Mouse (Mus musculus) hindbrain, embryonic 13.5 days (tissue): Measurements from ENCODE around the gene Adgrl1. TPM values are rescaled to one million over a fixed set of nuclear protein-coding genes. Genes with fewer than 3 reads are reported as not detected.

Experiments
- ATAC-seq: fragments of 200-750 bp; cut with Nextera tagmentation; 2 replicates; pipeline ENCODE4 v1.8.0; 2017; ENCODE audit warnings: moderate TSS enrichment; ENCODE audit not compliant: low FRiP score
- H3K27ac ChIP-seq: fragments of 300-500 bp; sonication (generic); 2 replicates; pipeline ENCODE4 v1.5.1; 2015; ENCODE audit warnings: inconsistent platforms, mild to moderate bottlenecking, moderate library complexity
- H3K27me3 ChIP-seq: fragments of 300-500 bp; sonication (generic); 2 replicates; pipeline ENCODE4 v1.6.1; 2015; ENCODE audit warnings: mild to moderate bottlenecking, inconsistent platforms
- H3K36me3 ChIP-seq: fragments of 300-500 bp; sonication (generic); 2 replicates; pipeline ENCODE4 v1.6.1; 2015; ENCODE audit warnings: mild to moderate bottlenecking, inconsistent platforms
- H3K4me1 ChIP-seq: fragments of 300-500 bp; sonication (generic); replicated peaks from 2 replicates; pipeline ENCODE4 v1.6.1; 2015; ENCODE audit warnings: inconsistent platforms
- H3K4me2 ChIP-seq: fragments of 300-500 bp; sonication (generic); 2 replicates; pipeline ENCODE4 v1.6.1; 2015; ENCODE audit warnings: inconsistent platforms, mild to moderate bottlenecking, moderate library complexity
- H3K4me3 ChIP-seq: fragments of 300-500 bp; sonication (generic); 2 replicates; pipeline ENCODE4 v1.5.1; 2015; ENCODE audit warnings: mild to moderate bottlenecking, inconsistent platforms
- H3K9ac ChIP-seq: fragments of 300-500 bp; sonication (generic); 2 replicates; pipeline ENCODE4 v1.6.1; 2015; ENCODE audit warnings: mild to moderate bottlenecking, inconsistent platforms
- H3K9me3 ChIP-seq: fragments of 300-500 bp; sonication (generic); 2 replicates; pipeline ENCODE4 v1.6.1; 2016; ENCODE audit warnings: inconsistent platforms
- WGBS: fragments of 180-500 bp; shearing (Covaris S2); methylation state at CpG from one replicate; pipeline ENCODE4 v1.1.7; 2015; 5-methylcytosine and 5-hydroxymethylcytosine counted together
- polyA plus RNA-seq: library from polyadenylated mRNA; unstranded; fragments of >200 nt; fragmentation: Nextera tagmentation; extraction: Ambion mirVana; gene quantifications from 2 replicates; pipeline ENCODE4 v1.2.1, GENCODE M21; 2015

The Adgrl1 gene
- polyA plus RNA-seq, 1 experiment from 2014 or later, result 47.9 TPM

DNA sequence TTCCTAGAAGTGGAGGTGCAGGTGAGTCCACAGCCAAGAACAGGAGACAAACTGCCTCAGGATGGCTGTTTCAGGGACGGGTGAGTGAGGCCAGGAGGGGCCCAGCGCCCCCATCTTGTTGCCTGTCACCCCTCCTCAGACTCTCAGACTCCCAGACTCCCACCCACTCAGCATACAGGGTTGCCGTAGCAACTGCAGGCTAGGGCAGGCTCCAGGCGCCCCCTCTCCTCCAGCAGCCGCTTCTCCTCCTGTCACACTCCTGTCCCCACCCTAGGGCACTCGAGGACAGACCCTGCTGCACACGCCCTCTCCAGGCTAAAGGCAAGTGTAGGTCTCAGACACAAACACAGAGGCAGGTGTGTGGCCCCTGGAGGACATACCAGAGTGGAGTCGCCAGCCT is 9.4 kb downstream of the Adgrl1 start:
- Histone ChIP-seq H3K4me3 (no peak overlapping the region), H3K4me2 (no peak overlapping the region), H3K36me3 (peaks cover 15% of the 10 kb centered on the region; the same call in 1 of the 2 replicates), H3K9me3 (no peaks in the 10 kb centered on the region), H3K4me1 (peaks cover 89% of the 10 kb centered on the region), H3K27me3 (no peaks in the 10 kb centered on the region), H3K9ac (0 out of 2 replicates have a peak overlapping the region, but pooled peaks have one; percentile 53), H3K27ac (no peak overlapping the region)
- ATAC-seq, result peak; percentile 26; the same call in 1 of the 2 replicates
- WGBS, result 42% methylated on average over 8 of the region's 8 CpGs

DNA sequence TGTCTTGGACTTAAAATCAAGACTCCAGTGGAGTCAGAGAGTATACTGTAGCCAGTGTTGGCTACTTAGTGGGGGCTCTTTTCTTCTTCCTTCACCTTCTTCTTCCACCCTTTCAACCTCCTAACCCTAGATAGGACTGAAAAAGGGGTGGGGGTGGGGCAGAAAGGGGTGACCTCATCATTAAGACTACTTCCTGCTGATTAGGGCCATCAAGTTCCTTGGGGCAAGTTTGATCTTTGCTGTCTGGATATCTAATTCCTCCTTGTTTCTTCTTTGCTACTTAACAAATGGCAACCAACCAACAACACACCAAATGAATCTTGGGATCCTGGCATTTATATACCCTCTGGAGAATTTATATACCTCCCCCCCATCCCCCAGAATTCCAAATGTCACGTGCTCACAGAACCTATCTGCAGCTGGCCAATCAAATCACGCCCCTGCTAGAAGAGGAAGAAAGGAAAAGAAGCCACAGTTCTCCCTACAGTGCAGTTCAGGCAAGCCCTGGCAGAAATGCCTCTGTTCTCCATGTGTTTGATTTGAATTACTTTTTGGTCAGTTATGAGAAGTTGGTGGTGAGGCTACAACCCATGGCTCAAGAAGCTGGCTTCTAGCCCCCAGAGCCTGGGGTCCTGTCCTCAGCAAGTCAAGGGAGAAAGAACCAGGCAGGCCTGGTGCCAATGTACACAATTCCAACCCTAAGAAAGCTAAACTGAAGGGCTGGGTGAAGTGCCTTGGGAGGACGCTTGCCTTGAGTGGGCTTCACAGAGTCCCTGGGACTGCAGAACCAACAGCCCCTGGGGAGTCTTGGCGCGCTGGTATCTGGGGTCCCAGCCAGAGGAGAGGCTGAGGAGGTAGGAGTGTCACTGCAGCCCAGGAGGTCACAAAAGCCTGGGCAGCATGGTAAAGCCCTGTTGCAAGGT is 12.2 kb downstream of the Adgrl1 start:
- Histone ChIP-seq H3K36me3 (peaks cover 6% of the 10 kb centered on the region), H3K9me3 (no peaks in the 10 kb centered on the region), H3K4me1 (peaks cover 84% of the 10 kb centered on the region), H3K9ac (no peak overlapping the region), H3K27ac (no peak overlapping the region), H3K27me3 (no peaks in the 10 kb centered on the region), H3K4me2 (no peak overlapping the region), H3K4me3 (no peak overlapping the region)
- ATAC-seq, result no peak
- WGBS, result 80% methylated on average over 5 of the region's 5 CpGs

DNA sequence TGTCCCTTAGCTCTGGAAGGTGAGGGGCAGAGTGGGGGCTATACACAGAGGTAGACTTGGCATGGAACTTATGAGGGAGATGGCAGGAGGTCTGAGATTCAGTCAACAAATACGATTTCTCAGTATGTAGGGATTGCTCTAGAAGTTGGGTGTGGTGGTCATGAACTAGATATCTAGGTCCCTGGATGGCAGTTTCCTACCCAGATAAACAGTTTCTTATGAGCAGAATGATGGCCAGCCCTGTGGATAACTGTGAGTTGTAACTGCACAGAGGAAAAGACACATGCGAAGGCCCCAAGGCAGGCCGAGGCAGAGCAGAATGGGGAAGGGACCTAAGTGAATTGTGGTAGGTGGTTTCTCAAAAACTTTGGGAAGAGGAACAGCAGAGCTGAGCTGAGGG is 14.3 kb downstream of the Adgrl1 start:
- no peak overlapping the region for H3K4me2 ChIP-seq
- 93% methylated on average over 3 of the region's 3 CpGs for WGBS
- H3K4me1 ChIP-seq, result peaks cover 63% of the 10 kb centered on the region
- H3K36me3 ChIP-seq, result peaks cover 23% of the 10 kb centered on the region
- no peak overlapping the region for H3K27ac ChIP-seq
- H3K27me3 ChIP-seq, result no peaks in the 10 kb centered on the region
- no peak for ATAC-seq
- H3K4me3 ChIP-seq, result no peak overlapping the region
- H3K9me3 ChIP-seq, result no peaks in the 10 kb centered on the region
- H3K9ac ChIP-seq, result 0 out of 2 replicates have a peak overlapping the region, but pooled peaks have one; percentile 13

DNA sequence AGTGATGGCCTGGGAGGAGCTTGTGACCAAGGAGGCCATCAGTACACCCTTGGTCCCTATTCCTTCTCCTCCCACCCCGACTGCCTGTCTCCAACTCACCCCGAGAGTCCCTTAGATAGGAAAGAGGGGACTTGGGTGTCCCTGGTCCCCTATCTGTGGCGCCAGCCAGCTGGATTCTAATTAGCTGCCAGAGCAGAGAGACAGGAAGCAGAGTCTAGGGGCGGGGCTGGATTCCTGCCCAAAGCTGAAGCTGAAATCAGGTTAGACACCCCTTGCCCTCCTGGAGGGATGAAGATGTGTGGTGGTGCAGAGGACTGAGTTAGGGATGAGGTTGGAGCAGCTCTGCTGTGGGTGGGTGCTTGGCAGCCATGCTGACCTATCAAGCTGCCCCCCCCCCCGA is 15.0 kb downstream of the Adgrl1 start:
- no peak overlapping the region for H3K27ac ChIP-seq
- H3K9ac ChIP-seq, result 0 out of 2 replicates have a peak overlapping the region, but pooled peaks have one; percentile 13
- no peaks in the 10 kb centered on the region for H3K9me3 ChIP-seq
- 75% methylated on average over 5 of the region's 5 CpGs for WGBS
- H3K27me3 ChIP-seq, result no peaks in the 10 kb centered on the region
- no peak overlapping the region for H3K4me2 ChIP-seq
- ATAC-seq, result no peak
- no peak overlapping the region for H3K4me3 ChIP-seq
- peaks cover 26% of the 10 kb centered on the region for H3K36me3 ChIP-seq
- H3K4me1 ChIP-seq, result peaks cover 57% of the 10 kb centered on the region

DNA sequence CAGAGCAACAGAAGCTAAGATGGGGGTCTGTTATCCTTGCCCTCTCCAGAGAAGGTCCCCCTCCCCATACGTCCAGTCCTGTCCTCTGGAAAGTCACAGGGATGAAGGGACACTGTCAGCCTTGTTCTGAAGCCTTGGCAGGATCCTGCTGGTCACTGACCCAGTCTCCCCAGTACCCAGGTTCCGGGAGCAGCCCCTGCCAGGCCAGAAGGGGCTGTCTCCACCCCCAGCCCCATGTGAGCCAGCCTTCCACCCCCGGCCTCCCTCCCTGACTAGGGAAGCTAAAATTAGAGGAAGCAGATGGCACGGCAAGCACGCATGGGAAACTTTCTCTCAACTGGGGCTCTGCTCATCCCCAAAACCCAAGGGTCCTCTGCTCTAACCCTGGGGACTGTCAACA is 16.1 kb downstream of the Adgrl1 start:
- Histone ChIP-seq H3K27me3 (no peaks in the 10 kb centered on the region), H3K4me2 (no peak overlapping the region), H3K4me3 (no peak overlapping the region), H3K4me1 (peaks cover 45% of the 10 kb centered on the region), H3K36me3 (peaks cover 36% of the 10 kb centered on the region), H3K9me3 (no peaks in the 10 kb centered on the region), H3K27ac (no peak overlapping the region), H3K9ac (0 out of 2 replicates have a peak overlapping the region, but pooled peaks have one; percentile 4)
- WGBS, result 65% methylated on average over 5 of the region's 5 CpGs
- ATAC-seq, result no peak

DNA sequence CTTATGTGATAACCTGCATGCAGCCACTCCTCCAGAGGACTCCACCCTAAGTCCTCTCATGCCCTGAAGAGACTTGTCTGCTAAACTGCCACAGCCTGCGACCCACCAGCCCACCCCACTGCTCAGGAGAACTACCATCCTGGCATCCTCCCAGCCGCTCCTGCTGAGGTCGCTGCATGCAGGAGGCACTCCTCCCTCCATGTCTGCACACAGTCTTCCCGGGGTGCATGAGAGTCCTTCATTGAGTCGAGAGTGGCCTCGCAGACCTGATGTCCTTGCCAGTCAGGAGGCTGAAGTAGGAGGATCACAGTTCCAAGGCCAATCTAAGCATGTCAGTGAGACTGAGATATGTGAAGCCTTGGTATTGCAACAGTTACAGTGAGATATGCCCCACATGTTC is 17.7 kb downstream of the Adgrl1 start:
- no peak for ATAC-seq
- peaks cover 48% of the 10 kb centered on the region for H3K36me3 ChIP-seq
- WGBS, result 76% methylated on average over 6 of the region's 6 CpGs
- no peak overlapping the region for H3K9ac ChIP-seq
- H3K4me3 ChIP-seq, result no peak overlapping the region
- H3K27ac ChIP-seq, result no peak overlapping the region
- no peaks in the 10 kb centered on the region for H3K9me3 ChIP-seq
- no peaks in the 10 kb centered on the region for H3K27me3 ChIP-seq
- peaks cover 34% of the 10 kb centered on the region for H3K4me1 ChIP-seq
- H3K4me2 ChIP-seq, result no peak overlapping the region

DNA sequence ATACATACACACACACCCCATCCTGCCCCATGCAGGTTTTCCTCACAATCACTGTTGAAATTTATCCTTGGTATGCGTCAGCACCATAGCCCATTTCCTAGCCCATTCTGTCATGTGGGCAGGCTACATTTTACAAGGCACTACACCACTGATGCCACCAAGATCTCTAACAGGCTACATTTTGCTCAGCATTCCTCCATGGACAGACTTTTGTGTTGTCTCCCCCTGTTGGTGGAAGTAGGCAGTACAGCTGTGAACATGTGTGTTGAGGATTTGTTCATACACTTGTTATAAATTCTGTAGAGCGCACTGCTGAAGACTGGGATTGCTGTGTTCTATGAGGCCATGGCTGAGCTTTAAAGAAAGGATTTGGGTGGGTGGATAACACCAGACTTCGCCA is 21.7 kb downstream of the Adgrl1 start:
- no peak overlapping the region for H3K27ac ChIP-seq
- H3K4me1 ChIP-seq, result no peaks in the 10 kb centered on the region; the same call in 1 of the 2 replicates
- H3K4me3 ChIP-seq, result no peak overlapping the region
- no peak overlapping the region for H3K4me2 ChIP-seq
- H3K9ac ChIP-seq, result no peak overlapping the region
- WGBS, result 77% methylated on average over 3 of the region's 3 CpGs
- H3K36me3 ChIP-seq, result peaks cover 88% of the 10 kb centered on the region
- ATAC-seq, result no peak
- no peaks in the 10 kb centered on the region for H3K27me3 ChIP-seq
- H3K9me3 ChIP-seq, result no peaks in the 10 kb centered on the region

DNA sequence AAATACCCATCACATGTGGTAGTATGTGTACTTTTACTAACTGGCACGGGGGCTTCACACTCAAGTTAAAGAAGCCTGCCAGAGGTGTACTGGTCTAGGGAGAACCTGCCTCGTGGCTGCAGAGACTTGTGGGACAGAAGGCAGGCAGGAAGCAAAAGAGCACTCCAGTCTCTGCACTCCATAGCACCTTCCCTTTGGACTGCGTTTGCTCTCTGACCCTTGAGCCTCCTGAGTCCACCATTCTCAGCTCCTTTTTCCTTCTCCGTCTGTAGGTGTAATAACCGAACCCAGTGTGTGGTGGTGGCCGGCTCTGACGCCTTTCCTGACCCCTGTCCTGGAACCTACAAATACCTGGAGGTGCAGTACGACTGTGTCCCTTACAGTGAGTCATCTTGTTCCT is 22.8 kb downstream of the Adgrl1 start:
- no peak for ATAC-seq
- Histone ChIP-seq H3K27me3 (no peaks in the 10 kb centered on the region), H3K4me2 (no peak overlapping the region), H3K4me1 (no peaks in the 10 kb centered on the region; the same call in 1 of the 2 replicates), H3K36me3 (peaks cover 92% of the 10 kb centered on the region), H3K9ac (no peak overlapping the region), H3K9me3 (no peaks in the 10 kb centered on the region), H3K27ac (no peak overlapping the region), H3K4me3 (no peak overlapping the region)
- WGBS, result 91% methylated on average over 8 of the region's 8 CpGs

DNA sequence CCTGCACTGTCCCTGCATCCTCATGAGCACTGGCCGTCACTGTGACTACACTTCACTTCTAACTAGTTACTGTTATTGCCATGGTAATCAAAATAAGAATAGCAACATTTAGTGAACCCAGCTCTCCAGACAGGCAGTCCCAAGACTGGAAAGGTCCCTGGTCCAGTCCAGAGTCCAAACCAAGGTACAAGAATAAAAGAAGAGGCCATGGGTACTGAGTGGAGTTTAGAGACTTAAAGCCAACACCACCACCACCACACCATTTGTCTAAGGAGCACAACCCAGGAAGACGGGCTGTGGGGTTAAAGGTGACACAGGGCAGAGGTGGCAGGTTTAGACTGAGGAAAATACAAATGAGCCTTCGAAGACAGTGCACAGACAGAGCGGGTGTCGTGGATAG is 24.7 kb downstream of the Adgrl1 start:
- H3K9me3 ChIP-seq, result no peaks in the 10 kb centered on the region
- 81% methylated on average over 5 of the region's 5 CpGs for WGBS
- no peak overlapping the region for H3K9ac ChIP-seq
- no peak overlapping the region for H3K4me2 ChIP-seq
- H3K4me3 ChIP-seq, result no peak overlapping the region
- H3K36me3 ChIP-seq, result peaks cover 95% of the 10 kb centered on the region
- no peak for ATAC-seq
- no peak overlapping the region for H3K27ac ChIP-seq
- H3K4me1 ChIP-seq, result no peaks in the 10 kb centered on the region
- H3K27me3 ChIP-seq, result no peaks in the 10 kb centered on the region

DNA sequence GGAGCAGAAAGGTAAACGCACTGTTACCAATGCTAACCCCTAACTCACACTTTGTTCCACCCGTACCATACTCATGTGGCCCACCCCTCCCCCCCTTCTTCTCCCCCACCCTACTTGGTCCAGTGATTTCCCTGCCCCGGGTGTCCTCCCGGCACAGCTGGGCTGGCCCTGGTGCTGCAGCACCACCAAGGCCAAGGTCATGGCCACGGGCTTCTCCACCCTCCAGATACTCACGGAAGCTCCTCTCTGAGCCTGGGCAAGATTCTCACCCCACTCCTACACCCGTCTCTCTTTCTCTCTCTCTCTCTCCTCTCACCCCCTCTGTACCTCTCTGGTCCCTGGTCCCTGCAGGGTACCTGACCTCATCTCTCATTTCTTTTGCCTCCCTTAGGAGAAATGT is 26.4 kb downstream of the Adgrl1 start:
- peaks cover 96% of the 10 kb centered on the region for H3K36me3 ChIP-seq
- ATAC-seq, result no peak

DNA sequence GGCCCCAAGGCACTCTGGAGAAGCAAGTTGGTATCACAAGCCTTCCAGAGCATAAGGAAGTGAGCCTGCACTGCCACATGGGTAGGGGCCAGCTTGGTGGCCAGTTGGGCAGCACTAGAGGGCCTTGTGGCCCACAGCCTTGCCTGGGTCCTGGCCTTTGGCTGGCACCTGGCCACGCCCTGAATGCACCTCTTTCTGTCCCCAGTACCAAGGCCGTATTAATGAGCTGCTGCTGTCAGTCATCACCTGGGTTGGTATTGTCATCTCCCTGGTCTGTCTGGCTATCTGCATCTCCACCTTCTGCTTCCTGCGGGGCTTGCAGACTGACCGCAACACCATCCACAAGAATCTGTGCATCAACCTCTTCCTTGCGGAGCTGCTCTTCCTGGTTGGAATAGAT is 34.3 kb downstream of the Adgrl1 start:
- Histone ChIP-seq H3K4me1 (no peaks in the 10 kb centered on the region), H3K27ac (no peak overlapping the region), H3K27me3 (no peaks in the 10 kb centered on the region), H3K9me3 (no peaks in the 10 kb centered on the region), H3K9ac (no peak overlapping the region), H3K36me3 (peaks cover 100% of the 10 kb centered on the region), H3K4me2 (no peak overlapping the region), H3K4me3 (no peak overlapping the region)
- ATAC-seq, result no peak
- WGBS, result 90% methylated on average over 5 of the region's 5 CpGs

More for the DNA sequence above, 26.4 kb downstream of the Adgrl1 start:
- 73% methylated on average over 7 of the region's 7 CpGs for WGBS
- no peak overlapping the region for H3K27ac ChIP-seq
- no peaks in the 10 kb centered on the region for H3K4me1 ChIP-seq
- no peak overlapping the region for H3K9ac ChIP-seq
- H3K4me2 ChIP-seq, result no peak overlapping the region
- no peak overlapping the region for H3K4me3 ChIP-seq
- H3K9me3 ChIP-seq, result no peaks in the 10 kb centered on the region
- H3K27me3 ChIP-seq, result no peaks in the 10 kb centered on the region

DNA sequence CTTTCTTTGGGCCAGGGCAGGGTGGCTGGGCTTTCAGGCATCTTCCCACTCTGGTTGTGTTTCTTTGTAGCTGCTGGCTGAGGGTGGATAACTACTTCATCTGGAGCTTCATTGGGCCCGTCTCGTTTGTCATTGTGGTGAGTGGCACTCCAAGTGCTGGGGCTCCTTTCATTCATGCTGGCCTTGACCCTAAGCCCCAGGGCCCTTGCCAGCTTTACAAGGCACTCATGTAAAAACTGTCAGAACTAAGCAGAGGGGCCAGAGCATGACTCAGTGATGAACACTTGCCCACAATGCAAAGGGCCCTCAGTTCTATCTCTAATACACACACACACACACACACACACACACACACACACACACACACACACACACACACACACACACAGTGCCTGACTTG is 35.1 kb downstream of the Adgrl1 start:
- Histone ChIP-seq H3K4me3 (no peak overlapping the region), H3K9me3 (no peaks in the 10 kb centered on the region), H3K4me2 (no peak overlapping the region), H3K27me3 (no peaks in the 10 kb centered on the region), H3K9ac (no peak overlapping the region), H3K27ac (no peak overlapping the region), H3K4me1 (no peaks in the 10 kb centered on the region), H3K36me3 (peaks cover 100% of the 10 kb centered on the region)
- 80% methylated on average over 2 of the region's 2 CpGs for WGBS
- ATAC-seq, result no peak

DNA sequence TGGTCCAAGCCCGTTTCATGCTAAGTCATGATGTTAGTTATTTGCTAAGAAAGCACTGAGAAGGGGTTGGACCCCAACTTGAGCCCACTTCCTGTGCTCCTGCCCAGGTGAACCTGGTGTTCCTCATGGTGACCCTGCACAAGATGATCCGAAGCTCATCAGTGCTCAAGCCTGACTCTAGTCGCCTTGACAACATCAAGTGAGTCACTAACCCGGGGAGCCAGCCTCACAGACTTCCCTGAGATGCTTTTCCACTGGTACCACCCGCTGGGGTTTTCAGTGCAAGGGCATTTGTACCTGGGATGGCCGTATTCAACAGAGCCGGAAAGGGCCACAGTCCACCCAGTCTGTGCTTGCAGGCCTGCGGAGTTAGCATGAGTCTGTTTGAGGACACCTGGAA is 35.5 kb downstream of the Adgrl1 start:
- Histone ChIP-seq H3K9ac (no peak overlapping the region), H3K27ac (no peak overlapping the region), H3K4me1 (no peaks in the 10 kb centered on the region), H3K4me2 (no peak overlapping the region), H3K9me3 (no peaks in the 10 kb centered on the region), H3K36me3 (peaks cover 98% of the 10 kb centered on the region), H3K4me3 (no peak overlapping the region), H3K27me3 (no peaks in the 10 kb centered on the region)
- ATAC-seq, result no peak
- WGBS, result 92% methylated on average over 8 of the region's 8 CpGs
